Mouse (Mus musculus) adrenal gland, postnatal 10 days (tissue): Measurements from ENCODE around the gene Akap14. TPM values are rescaled to one million over a fixed set of nuclear protein-coding genes. Genes with fewer than 3 reads are reported as not detected.

Source experiments
- DNase-seq: peaks from one replicate; pipeline ENCODE4 v3.0.0; 2021; ENCODE audit warnings: mixed read lengths
- total RNA-seq, 2 experiments: library from RNA; stranded (reverse); gene quantifications; 2 replicates each; pipeline ENCODE4 v1.2.3; 2021

Akap14 gene
- total RNA-seq, 2 experiments from 2014 or later, result not detected

DNA sequence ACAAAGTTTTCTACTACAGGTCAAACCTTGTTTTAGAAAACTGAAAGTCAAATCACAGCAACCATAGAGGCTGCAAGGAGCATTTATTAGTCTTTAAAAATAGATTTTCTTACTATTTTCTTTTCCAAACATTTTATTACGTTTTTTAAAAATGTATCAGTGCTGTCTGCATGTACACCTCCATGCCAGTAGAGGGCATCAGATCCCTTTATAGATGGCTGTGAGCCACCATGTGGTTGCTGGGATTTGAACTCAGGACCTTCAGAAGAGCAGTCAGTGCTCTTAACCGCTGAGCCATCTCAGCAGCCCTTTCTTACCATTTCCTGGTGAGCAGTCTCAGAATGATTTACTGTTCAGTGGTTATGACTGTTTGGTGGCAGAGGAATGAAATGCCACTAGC is 64.8 kb downstream of the Akap14 start:
- DNase-seq, result no peak

Other genes with a start within 250 kb of the Akap14 start
- 10 to 100 TPM; 15.8 to 22.4 TPM for gene Sept6, start 177.0 kb downstream of the Akap14 start, total RNA-seq
- gene Sowahd, start 120.0 kb downstream of the Akap14 start, total RNA-seq, result under 1 TPM; 0.27 to 0.30 TPM
- 100 to 1,000 TPM; 694 to 724 TPM for gene Rpl39, start 83.4 kb downstream of the Akap14 start, total RNA-seq
- 10 to 100 TPM; 11.9 to 18.6 TPM for gene Upf3b, start 58.5 kb downstream of the Akap14 start, total RNA-seq
- gene Nkap, start 42.0 kb downstream of the Akap14 start, total RNA-seq, result 10 to 100 TPM; 12.6 to 16.1 TPM
- 100 to 1,000 TPM; 559 to 592 TPM for gene Ndufa1, start 22.3 kb upstream of the Akap14 start, total RNA-seq
- 1 to 10 TPM; 4.3 to 4.6 TPM for gene Rnf113a1, start 22.4 kb upstream of the Akap14 start, total RNA-seq
- not detected for gene Gm9, start 42.2 kb upstream of the Akap14 start, total RNA-seq
- not detected for gene Rhox1, start 53.4 kb upstream of the Akap14 start, total RNA-seq
- gene Rhox2a, start 76.1 kb upstream of the Akap14 start, total RNA-seq, result not detected
- not detected for gene Rhox3a, start 81.1 kb upstream of the Akap14 start, total RNA-seq
- gene Rhox4a, start 96.5 kb upstream of the Akap14 start, total RNA-seq, result not detected
- gene Rhox3a2, start 211.2 kb upstream of the Akap14 start, total RNA-seq, result not detected
- not detected for gene Rhox4a2, start 222.0 kb upstream of the Akap14 start, total RNA-seq
- not detected for gene Rhox2b, start 243.2 kb upstream of the Akap14 start, total RNA-seq